Mouse (Mus musculus) testis, adult 2 months (tissue): Measurements from ENCODE around the gene Rhbdd1. TPM values are rescaled to one million over a fixed set of nuclear protein-coding genes. Genes with fewer than 3 reads are reported as not detected.

Experiments used
- H3K27ac ChIP-seq: fragments of 200-500 bp; 2 replicates; pipeline ENCODE4 v1.5.1; 2012; ENCODE audit warnings: low read depth, low read length; ENCODE audit not compliant: control insufficient read depth, insufficient read depth
- H3K27me3 ChIP-seq: fragments of 200-500 bp; 2 replicates; pipeline ENCODE4 v1.6.1; 2012; ENCODE audit warnings: mild to moderate bottlenecking, low read length, moderate library complexity; ENCODE audit not compliant: control insufficient read depth, insufficient read depth
- H3K36me3 ChIP-seq: fragments of 200-500 bp; 2 replicates; pipeline ENCODE4 v1.6.1; 2012; ENCODE audit warnings: mild to moderate bottlenecking, low read length; ENCODE audit not compliant: control insufficient read depth, insufficient read depth
- H3K4me1 ChIP-seq: fragments of 200-500 bp; 2 replicates; pipeline ENCODE4 v1.6.1; 2012; ENCODE audit warnings: low read length; ENCODE audit not compliant: control insufficient read depth, insufficient read depth
- H3K4me3 ChIP-seq: fragments of 200-500 bp; 2 replicates; pipeline ENCODE4 v1.5.1; 2012; ENCODE audit warnings: low read depth, mild to moderate bottlenecking, low read length, moderate library complexity, mixed read lengths; ENCODE audit not compliant: control insufficient read depth
- CTCF ChIP-seq: fragments of 200-500 bp; IDR thresholded peaks from 2 replicates; pipeline ENCODE4 v1.5.1; 2012; ENCODE audit warnings: low read depth, mild to moderate bottlenecking, inconsistent platforms, low read length, moderate library complexity; ENCODE audit not compliant: control insufficient read depth, insufficient read depth, insufficient replicate concordance
- POLR2A ChIP-seq: fragments of 200-500 bp; IDR thresholded peaks from 2 replicates; pipeline ENCODE4 v1.6.1; 2012; ENCODE audit warnings: low read depth, mild to moderate bottlenecking, inconsistent platforms, low read length, moderate library complexity; ENCODE audit not compliant: control insufficient read depth
- polyA plus RNA-seq: library from polyadenylated mRNA; depleted of rRNA; stranded (reverse); fragments of >200 nt; gene quantifications from 2 replicates; pipeline ENCODE4 v1.2.3, GENCODE M21; 2012

Rhbdd1 gene
- polyA plus RNA-seq, 1 experiment, result 46.4 TPM

DNA sequence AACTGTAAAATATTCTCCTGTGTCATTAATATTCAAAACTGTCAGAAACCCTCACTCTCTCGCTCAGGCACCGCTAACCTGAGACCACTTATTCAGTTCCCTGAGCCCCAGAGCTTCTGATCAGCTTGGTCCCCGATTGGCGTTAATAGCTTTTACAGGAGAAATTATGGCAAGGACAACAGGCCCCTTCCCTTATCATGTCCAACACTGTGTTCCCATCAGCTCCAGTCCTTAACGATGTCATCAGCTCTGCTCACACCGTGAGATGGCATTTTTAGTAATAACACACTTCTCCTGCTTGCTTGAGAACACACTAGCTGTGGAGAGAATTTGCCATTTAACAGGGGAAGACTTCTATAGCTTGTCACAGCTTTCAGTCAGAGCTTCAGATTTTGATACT, 48.2 kb downstream of the Rhbdd1 start:
- Histone ChIP-seq H3K4me3 (no peak overlapping the region), H3K27me3 (no peaks in the 10 kb centered on the region), H3K36me3 (no peaks in the 10 kb centered on the region), H3K4me1 (no peaks in the 10 kb centered on the region), H3K27ac (no peak overlapping the region)
- TF ChIP-seq POLR2A (no peak), CTCF (no peak)

DNA sequence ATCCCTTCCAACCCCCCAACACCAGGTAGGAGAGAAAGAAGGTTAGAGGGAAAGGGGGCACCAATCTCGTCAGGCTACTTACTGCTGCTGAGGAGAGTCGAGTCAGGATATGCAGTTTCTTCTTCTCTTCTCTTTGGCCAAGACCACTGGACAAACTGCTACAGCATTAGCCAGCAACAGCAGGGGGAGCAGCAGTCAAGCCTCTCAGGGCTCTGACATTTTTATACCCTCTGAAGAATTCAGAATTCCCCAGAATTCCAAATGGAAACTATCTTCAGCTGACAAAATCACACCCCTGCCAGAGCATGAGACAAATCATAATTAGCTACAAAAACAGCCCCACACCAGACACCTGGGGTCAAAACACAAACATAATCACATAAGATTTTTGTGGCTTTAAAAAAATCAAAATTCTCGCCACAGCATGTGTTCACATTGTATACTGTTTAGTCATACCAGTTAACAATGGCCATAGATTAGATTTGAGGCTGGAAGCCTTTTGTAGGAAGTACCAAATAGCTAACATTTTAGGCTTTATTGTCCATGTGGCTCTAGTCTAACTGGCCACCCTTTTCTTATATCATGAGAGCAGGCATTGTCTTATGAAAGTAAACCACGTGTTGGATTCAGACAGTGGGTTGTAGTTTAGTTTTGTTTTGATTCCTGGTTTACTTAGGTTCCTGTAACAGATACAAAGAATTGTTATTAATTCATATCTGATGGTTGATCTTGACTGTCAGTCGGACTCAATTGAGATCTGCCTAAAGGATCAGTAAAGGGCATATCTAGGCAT, 55.6 kb downstream of the Rhbdd1 start:
- H3K36me3 ChIP-seq, result no peaks in the 10 kb centered on the region
- TF ChIP-seq POLR2A, result no peak
- H3K27me3 ChIP-seq, result no peaks in the 10 kb centered on the region
- H3K27ac ChIP-seq, result no peak overlapping the region
- no peaks in the 10 kb centered on the region for H3K4me1 ChIP-seq
- no peak overlapping the region for H3K4me3 ChIP-seq

DNA sequence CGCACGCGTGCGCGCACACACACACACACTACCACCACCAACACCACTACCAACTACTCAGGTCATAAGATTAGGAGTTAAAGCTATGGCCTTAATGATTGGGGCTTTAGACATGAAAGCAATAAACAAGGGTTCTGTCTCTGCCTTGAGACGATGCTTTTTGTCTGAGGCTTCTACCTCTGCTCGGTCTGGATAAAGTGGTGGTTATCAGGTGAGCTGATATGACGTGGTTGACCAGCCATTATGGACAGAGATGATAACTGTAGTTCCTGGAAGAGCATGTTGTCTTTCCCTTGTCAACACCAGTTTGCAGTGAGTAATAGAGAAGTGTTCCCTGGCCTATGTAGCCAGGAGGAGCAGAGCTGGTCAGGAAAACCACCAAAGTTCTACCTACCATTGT, 57.7 kb downstream of the Rhbdd1 start:
- H3K27me3 ChIP-seq, result no peaks in the 10 kb centered on the region
- H3K4me1 ChIP-seq, result no peaks in the 10 kb centered on the region
- H3K27ac ChIP-seq, result no peak overlapping the region
- TF ChIP-seq CTCF (no peak), POLR2A (no peak)
- H3K4me3 ChIP-seq, result no peak overlapping the region
- no peaks in the 10 kb centered on the region for H3K36me3 ChIP-seq

DNA sequence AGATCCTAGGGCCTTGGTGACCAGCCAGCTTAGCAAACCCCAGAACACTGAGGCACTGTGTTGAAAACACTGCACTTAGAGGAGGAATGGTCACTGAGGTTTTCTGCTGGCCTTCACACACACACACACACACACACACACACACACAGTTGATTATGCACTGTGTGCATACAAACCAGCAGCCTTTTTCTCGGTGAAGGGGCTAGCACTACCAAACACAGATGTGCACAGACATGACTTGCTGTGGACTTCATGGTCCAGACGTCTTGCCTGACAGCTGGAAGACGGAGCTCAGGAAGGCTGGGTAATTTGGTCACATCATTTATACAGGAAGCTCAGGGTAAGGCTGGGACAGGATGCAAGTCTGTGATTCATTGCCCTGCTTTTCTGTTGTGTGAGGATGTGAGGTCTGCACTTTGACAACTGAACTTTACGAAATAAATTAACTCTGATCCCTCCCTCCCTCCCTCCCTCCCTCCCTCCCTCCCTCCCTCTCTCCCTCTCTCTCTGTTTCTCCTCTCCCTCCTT, 58.6 kb downstream of the Rhbdd1 start:
- H3K27ac ChIP-seq, result no peak overlapping the region
- no peak overlapping the region for H3K4me3 ChIP-seq
- no peaks in the 10 kb centered on the region for H3K4me1 ChIP-seq
- TF ChIP-seq POLR2A (no peak), CTCF (no peak)
- H3K27me3 ChIP-seq, result no peaks in the 10 kb centered on the region
- H3K36me3 ChIP-seq, result no peaks in the 10 kb centered on the region

DNA sequence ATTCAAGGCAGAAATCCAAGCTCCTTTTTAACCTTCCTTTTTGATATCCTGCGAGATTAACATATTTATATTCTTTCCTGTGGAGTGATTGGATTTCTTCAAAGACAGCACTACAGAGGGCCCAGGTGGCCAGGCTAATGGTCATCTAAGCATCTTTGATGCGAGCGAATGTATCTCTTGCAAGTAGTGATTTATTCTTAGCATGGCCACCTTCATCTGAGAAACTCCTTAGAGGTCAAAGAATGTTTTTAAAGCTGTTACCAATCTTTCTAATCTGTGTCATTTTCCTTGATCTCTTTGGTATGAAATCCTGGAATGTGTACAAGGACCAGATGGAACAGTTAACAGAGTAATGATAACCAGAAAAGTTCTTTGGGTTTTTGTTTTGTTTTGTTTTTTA, 59.2 kb downstream of the Rhbdd1 start:
- no peak overlapping the region for H3K4me3 ChIP-seq
- H3K27ac ChIP-seq, result no peak overlapping the region
- TF ChIP-seq POLR2A, result no peak

DNA sequence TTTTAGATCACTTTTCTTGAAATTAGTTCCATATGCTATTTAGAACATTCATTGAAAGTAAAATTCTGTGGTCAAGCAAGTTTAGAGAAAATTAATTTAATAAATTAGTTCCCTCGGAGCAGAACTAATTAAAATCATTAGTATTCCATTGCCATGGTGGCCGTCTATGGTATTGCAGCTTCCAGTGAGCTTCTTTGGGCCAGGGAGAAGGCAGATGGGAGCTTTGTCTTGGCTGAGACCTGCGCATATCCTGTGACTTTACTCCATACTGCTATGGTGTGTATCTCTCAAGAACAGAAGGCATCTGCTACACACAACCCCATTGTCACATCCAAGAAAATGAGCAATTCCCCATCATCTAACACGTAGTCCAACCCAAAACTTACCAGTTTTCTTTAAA, 65.7 kb downstream of the Rhbdd1 start:
- TF ChIP-seq CTCF, result no peak
- no peak for TF ChIP-seq POLR2A
- no peaks in the 10 kb centered on the region for H3K27me3 ChIP-seq
- H3K4me1 ChIP-seq, result peaks cover 3% of the 10 kb centered on the region; the same call in 1 of the 2 replicates
- no peak overlapping the region for H3K27ac ChIP-seq
- H3K4me3 ChIP-seq, result no peak overlapping the region
- no peaks in the 10 kb centered on the region for H3K36me3 ChIP-seq

More for the DNA sequence above, 59.2 kb downstream of the Rhbdd1 start:
- Histone ChIP-seq H3K36me3 (no peaks in the 10 kb centered on the region), H3K27me3 (no peaks in the 10 kb centered on the region), H3K4me1 (no peaks in the 10 kb centered on the region)

DNA sequence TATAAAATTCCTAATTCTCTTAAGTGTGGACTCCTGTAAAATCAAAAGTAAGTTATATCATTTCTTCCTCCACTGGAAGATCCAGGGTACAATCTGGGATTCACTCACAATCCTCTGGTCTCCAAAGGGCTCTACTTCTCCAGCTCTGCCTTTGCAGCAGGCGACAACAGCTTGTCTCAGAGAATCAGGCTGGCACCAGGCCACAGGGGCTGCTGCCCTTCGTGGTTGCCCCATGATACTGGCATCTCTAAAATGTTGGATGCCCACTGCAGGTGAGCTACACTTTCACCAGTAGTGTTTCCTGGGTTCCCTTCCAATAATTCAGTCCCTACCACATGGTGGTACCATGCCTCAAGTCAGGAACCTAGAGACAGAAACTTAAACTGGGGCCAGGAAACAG, 67.9 kb downstream of the Rhbdd1 start:
- H3K36me3 ChIP-seq, result no peaks in the 10 kb centered on the region
- H3K4me3 ChIP-seq, result no peak overlapping the region
- H3K4me1 ChIP-seq, result peaks cover 3% of the 10 kb centered on the region; the same call in 1 of the 2 replicates
- H3K27me3 ChIP-seq, result no peaks in the 10 kb centered on the region
- no peak overlapping the region for H3K27ac ChIP-seq
- TF ChIP-seq CTCF (no peak), POLR2A (no peak)

DNA sequence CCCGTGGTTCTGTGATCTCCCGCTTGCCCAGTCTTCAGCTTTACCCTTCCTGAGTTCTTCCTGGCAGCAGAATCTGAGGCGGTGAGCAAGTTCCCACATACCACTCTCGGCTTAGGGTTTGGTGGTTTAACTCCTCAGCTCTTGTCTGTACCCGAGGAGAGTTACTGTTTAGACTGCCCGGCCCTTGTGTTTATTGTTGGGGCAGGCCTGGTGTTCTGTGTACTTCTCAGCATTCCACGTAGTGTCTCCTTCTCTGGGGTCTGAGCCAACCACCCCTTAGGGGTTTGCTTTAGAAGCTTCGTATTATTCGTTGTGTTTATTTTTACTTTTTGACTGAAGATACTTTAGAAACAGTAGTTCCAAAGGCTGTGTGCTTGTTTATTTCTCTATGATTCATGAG, 68.8 kb downstream of the Rhbdd1 start:
- no peak overlapping the region for H3K27ac ChIP-seq
- peaks cover 3% of the 10 kb centered on the region; the same call in 1 of the 2 replicates for H3K4me1 ChIP-seq

More for the DNA sequence above, 68.8 kb downstream of the Rhbdd1 start:
- no peaks in the 10 kb centered on the region for H3K36me3 ChIP-seq
- no peaks in the 10 kb centered on the region for H3K27me3 ChIP-seq
- TF ChIP-seq POLR2A (no peak), CTCF (no peak)
- no peak overlapping the region for H3K4me3 ChIP-seq
